ENCODE assay signal across 9 mouse cellular contexts in the genomic region with DNA sequence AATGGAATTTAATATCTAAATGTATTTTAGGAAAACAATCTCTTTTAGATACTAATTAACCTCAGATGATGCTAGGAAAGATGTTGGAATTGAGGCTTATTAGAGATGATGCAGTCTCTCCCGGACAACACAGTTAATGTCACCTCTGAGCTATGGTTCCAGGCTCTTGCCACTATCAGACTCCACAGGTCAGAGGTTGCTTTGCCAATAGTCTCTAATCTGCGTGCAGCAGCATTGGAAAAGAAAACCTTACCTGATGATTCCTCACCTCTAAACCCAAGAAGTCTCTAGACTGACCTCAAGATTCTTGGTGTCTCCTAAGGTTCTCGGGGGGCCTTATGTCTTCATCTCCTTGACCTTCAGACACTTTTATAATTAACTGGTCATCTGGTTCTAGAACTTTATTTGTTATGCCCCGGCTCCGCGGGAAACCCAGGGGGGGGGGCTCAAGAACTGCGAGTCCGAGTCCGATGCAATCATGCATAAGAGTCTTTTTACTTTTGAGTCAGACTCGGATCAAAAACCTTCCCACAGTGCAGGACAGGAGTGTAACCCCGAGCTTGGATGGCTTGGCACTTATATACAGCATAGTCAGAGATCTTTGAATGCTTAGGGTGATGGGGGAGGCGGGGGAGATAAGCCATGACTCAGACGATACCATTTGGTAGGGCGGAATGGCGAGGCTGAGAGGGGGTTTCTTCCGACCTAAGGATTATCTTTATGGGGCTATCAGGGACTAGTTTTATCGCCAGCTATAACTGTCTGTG.
A peak's percentile ranks its signal among the peaks of the same experiment; 100 is the strongest.
DNase-seq lines count a peak whose midpoint lies in the region; ATAC-seq and TF ChIP-seq lines count a peak whose summit lies in the region.
"Had no signal": no experiment of that assay in that cellular context is flagged by ENCODE, and none has a peak within 500 bp of the region (broad histone marks: within the 10 kb centered on the region; RNA-seq: fewer than 3 reads in every experiment).

No protein-coding gene starts in this region.

- 26% methylated on average over 17 of the region's 17 CpGs for WGBS in kidney, adult 2 months
- WGBS in forebrain, embryonic 11.5 days: 5% methylated on average over 17 of the region's 17 CpGs
- 6% methylated on average over 17 of the region's 17 CpGs for WGBS in limb, embryonic 10.5 days

- H3K4me1 ChIP-seq in kidney, adult 2 months (ENCODE audit: control insufficient read depth, insufficient read depth, low read length): 0 out of 2 replicates have a peak, but pooled peaks cover 2% of the 10 kb centered on the region
- no peaks in the 10 kb centered on the region for H3K4me1 ChIP-seq in forebrain, embryonic 11.5 days (replicated peaks; ENCODE audit: control insufficient read depth, insufficient read depth, low read length)
- peaks cover 6% of the 10 kb centered on the region for H3K4me1 ChIP-seq in limb, embryonic 10.5 days

- no peaks in the 10 kb centered on the region; the same call in 1 of the 2 replicates for H3K9me3 ChIP-seq in forebrain, embryonic 11.5 days (ENCODE audit: control insufficient read depth, low read length)
- H3K9me3 ChIP-seq in limb, embryonic 10.5 days (replicated peaks): no peaks in the 10 kb centered on the region

- no peaks in the 10 kb centered on the region for H3K36me3 ChIP-seq in kidney, adult 2 months (ENCODE audit: control insufficient read depth, insufficient read depth, low read length)
- H3K36me3 ChIP-seq in forebrain, embryonic 11.5 days (ENCODE audit: control insufficient read depth, insufficient read depth, low read length): no peaks in the 10 kb centered on the region
- H3K36me3 ChIP-seq in limb, embryonic 10.5 days: no peaks in the 10 kb centered on the region
- no peaks in the 10 kb centered on the region for H3K36me3 ChIP-seq in myocyte (ENCODE audit: control insufficient read depth, insufficient read depth)

- H3K27me3 ChIP-seq in kidney, adult 2 months (replicated peaks; ENCODE audit: control insufficient read depth, insufficient read depth, low read length): no peaks in the 10 kb centered on the region
- H3K27me3 ChIP-seq in forebrain, embryonic 11.5 days (ENCODE audit: control insufficient read depth, insufficient read depth, low read length): peaks cover 3% of the 10 kb centered on the region; the same call in 1 of the 2 replicates
- H3K27me3 ChIP-seq in limb, embryonic 10.5 days (ENCODE audit: low read depth, poor library complexity, severe bottlenecking): peaks cover 33% of the 10 kb centered on the region
- peaks cover 5% of the 10 kb centered on the region for H3K27me3 ChIP-seq in myocyte (ENCODE audit: control insufficient read depth, insufficient read depth, insufficient read length)

- no peaks in the 10 kb centered on the region for H3K79me2 ChIP-seq in myocyte (ENCODE audit: control insufficient read depth, insufficient read depth)

- H3K4me3 ChIP-seq in kidney, adult 2 months (ENCODE audit: insufficient read depth, low read depth, low read length): no peak overlapping the region
- no peak overlapping the region for H3K4me3 ChIP-seq in forebrain, embryonic 11.5 days (ENCODE audit: low read depth, low read length)
- peak overlapping the region; percentile 30 for H3K4me3 ChIP-seq in limb, embryonic 10.5 days
- H3K4me3 ChIP-seq in myocyte: no peak overlapping the region

- TF ChIP-seq CTCF in kidney, adult 2 months (conservative IDR thresholded peaks at IDR 0.05; ENCODE audit: insufficient read depth, insufficient read length, low read depth, low read length): no peak

- peak; percentile 15 to 42 for DNase-seq in kidney, postnatal 4 days
- DNase-seq in kidney, adult 2 months: no peak
- no peak for DNase-seq in forebrain, embryonic 11.5 days (ENCODE audit: low spot score)
- no peak for DNase-seq in limb, embryonic 10.5 days (ENCODE audit: low spot score)
- no peak for DNase-seq in ovary, adult 18-20 months (ENCODE audit: low spot score)
- no peak for DNase-seq in cerebellum, postnatal 14 days
- no peak for DNase-seq in T-cell, adult 2 months (ENCODE audit: low spot score)
- DNase-seq: kidney, adult 18-20 months had no signal

- no peak overlapping the region for H3K27ac ChIP-seq in kidney, adult 2 months (ENCODE audit: insufficient read depth, low read depth, low read length)
- H3K27ac ChIP-seq in forebrain, embryonic 11.5 days (ENCODE audit: low read depth, low read length): no peak overlapping the region
- H3K27ac ChIP-seq in limb, embryonic 10.5 days: no peak overlapping the region

- H3K9ac ChIP-seq in forebrain, embryonic 11.5 days (ENCODE audit: low read length): no peak overlapping the region

- H3ac ChIP-seq in myocyte (ENCODE audit: control insufficient read depth, insufficient read length): no peak overlapping the region

- peak overlapping the region; percentile 29; the same call in 1 of the 2 replicates for H3K4me2 ChIP-seq in forebrain, embryonic 11.5 days (ENCODE audit: low read depth, low read length, severe bottlenecking)
- peak overlapping the region; percentile 20 for H3K4me2 ChIP-seq in myocyte (ENCODE audit: low read depth)

- no peak for ATAC-seq in forebrain, embryonic 11.5 days (replicated peaks; ENCODE audit: low FRiP score)

- no peak for TF ChIP-seq POLR2A in kidney, adult 2 months (IDR thresholded peaks at IDR 0.05; ENCODE audit: low read depth, low read length)
- no peak for TF ChIP-seq POLR2A in myocyte (IDR thresholded peaks at IDR 0.05; ENCODE audit: insufficient read length, low read depth)

TF ChIP-seq in myocyte, 11 proteins besides CTCF, POLR2A, EP300 and RAD21:
- no peak for TF ChIP-seq MYOD1 (IDR thresholded peaks at IDR 0.05; ENCODE audit: control insufficient read depth in 1 of 3, insufficient read length in 2 of 3, low read depth in 2 of 3)
- no peak for TF ChIP-seq POLR2AphosphoS2 (IDR thresholded peaks at IDR 0.05; ENCODE audit: insufficient read length, low read depth)
- TF ChIP-seq USF1 (IDR thresholded peaks at IDR 0.05; ENCODE audit: low read depth): no peak
- no peak for TF ChIP-seq TCF12 (IDR thresholded peaks at IDR 0.05; ENCODE audit: insufficient read depth, poor library complexity, severe bottlenecking)
- no peak for TF ChIP-seq MAX (IDR thresholded peaks at IDR 0.05; ENCODE audit: low read depth)
- TF ChIP-seq MYOG (IDR thresholded peaks at IDR 0.05; ENCODE audit: control insufficient read depth in 1 of 3, insufficient read depth in 1 of 3, insufficient read length in 2 of 3, low read depth in 2 of 3): no peak
- TF ChIP-seq REST (IDR thresholded peaks at IDR 0.05; ENCODE audit: insufficient read depth, insufficient read length): no peak
- no peak for TF ChIP-seq SRF (IDR thresholded peaks at IDR 0.05; ENCODE audit: control insufficient read depth, insufficient read length, low read depth)
- TF ChIP-seq E2F4 (IDR thresholded peaks at IDR 0.05; ENCODE audit: insufficient read depth): no peak
- TF ChIP-seq TCF3 (IDR thresholded peaks at IDR 0.05; ENCODE audit: insufficient read length, low read depth): no peak
- no peak for TF ChIP-seq CEBPB (IDR thresholded peaks at IDR 0.05; ENCODE audit: insufficient read depth, poor library complexity, severe bottlenecking)
TF ChIP-seq in myocyte: peak in this region for 0.

Comparison
In these comparisons a context has a peak if more than half of its experiments do, and no peak if none do; other contexts are left out.
1. DNase-seq: peak in kidney, postnatal 4 days (2 of 2); none in kidney, adult 2 months (single experiment), forebrain, embryonic 11.5 days (single experiment), limb, embryonic 10.5 days (single experiment), ovary, adult 18-20 months (single experiment), cerebellum, postnatal 14 days (0 of 2) and T-cell, adult 2 months (single experiment).